Mouse (Mus musculus) intestine, embryonic 14.5 days (tissue): ENCODE data around the gene Ly75. TPM values are rescaled to one million over a fixed set of nuclear protein-coding genes. Genes with fewer than 3 reads are reported as not detected.
A peak's percentile ranks its signal among the peaks of the same experiment; 100 is the strongest.

Source experiments
- ATAC-seq: fragments of 200-750 bp; cut with Nextera tagmentation; replicated peaks from 2 replicates; pipeline ENCODE4 v1.8.0; 2017; ENCODE audit warnings: low read depth, moderate number of reproducible peaks, moderate TSS enrichment, moderate library complexity; ENCODE audit not compliant: low FRiP score, low TSS enrichment
- DNase-seq: peaks from one replicate; pipeline ENCODE4 v3.0.0-alpha.2; 2018; ENCODE audit warnings: low spot score
- H3K27ac ChIP-seq: fragments of 300-500 bp; sonication (generic); 2 replicates; pipeline ENCODE4 v1.5.1; 2014; ENCODE audit warnings: low read depth, mild to moderate bottlenecking, control low read depth
- H3K27me3 ChIP-seq: fragments of 300-500 bp; sonication (generic); replicated peaks from 2 replicates; pipeline ENCODE4 v1.6.1; 2014; ENCODE audit warnings: low read length, control low read depth; ENCODE audit not compliant: control insufficient read depth, insufficient read depth
- H3K36me3 ChIP-seq: fragments of 300-500 bp; sonication (generic); 2 replicates; pipeline ENCODE4 v1.6.1; 2014; ENCODE audit warnings: low read length, control low read depth; ENCODE audit not compliant: control insufficient read depth, insufficient read depth
- H3K4me1 ChIP-seq: fragments of 300-500 bp; sonication (generic); replicated peaks from 2 replicates; pipeline ENCODE4 v1.6.1; 2014; ENCODE audit warnings: low read length, control low read depth, mixed read lengths; ENCODE audit not compliant: control insufficient read depth, insufficient read depth
- H3K4me2 ChIP-seq: fragments of 300-500 bp; sonication (generic); 2 replicates; pipeline ENCODE4 v1.6.1; 2014; ENCODE audit warnings: low read length
- H3K4me3 ChIP-seq: fragments of 300-500 bp; sonication (generic); 2 replicates; pipeline ENCODE4 v1.5.1; 2014; ENCODE audit warnings: low read depth, low read length, control low read depth, mixed read lengths
- H3K9ac ChIP-seq: fragments of 300-500 bp; sonication (generic); 2 replicates; pipeline ENCODE4 v1.6.1; 2014; ENCODE audit warnings: mild to moderate bottlenecking, low read length
- H3K9me3 ChIP-seq: fragments of 300-500 bp; sonication (generic); 2 replicates; pipeline ENCODE4 v1.6.1; 2016; ENCODE audit warnings: low read length, control low read depth; ENCODE audit not compliant: control insufficient read depth
- WGBS: fragments of 180-500 bp; shearing (Covaris S2); extraction: QIAGEN DNeasy Blood & Tissue Kit; methylation state at CpG from one replicate; pipeline ENCODE4 v1.1.7; 2014; 5-methylcytosine and 5-hydroxymethylcytosine counted together
- polyA plus RNA-seq: library from polyadenylated mRNA; unstranded; fragments of >200 nt; fragmentation: Nextera tagmentation; extraction: Ambion mirVana; gene quantifications from 2 replicates; pipeline ENCODE4 v1.2.1, GENCODE M21; 2014

Gene Ly75
- polyA plus RNA-seq, 1 experiment from 2014 or later = 1.6 TPM

- Histone ChIP-seq H3K27me3 (no peaks in the 10 kb centered on the region), H3K9ac (no peak overlapping the region), H3K4me1 (no peaks in the 10 kb centered on the region; the same call in 1 of the 2 replicates), H3K4me3 (no peak overlapping the region), H3K9me3 (no peaks in the 10 kb centered on the region), H3K27ac (no peak overlapping the region), H3K36me3 (no peaks in the 10 kb centered on the region), H3K4me2 (no peak overlapping the region)
- WGBS = 47% methylated on average over 7 of the region's 7 CpGs
- DNase-seq (no peak), ATAC-seq (no peak)
Measured at GRCm38 (mm10) chr2:60384083-60384762, 1.1 kb upstream of the Ly75 start.

DNA sequence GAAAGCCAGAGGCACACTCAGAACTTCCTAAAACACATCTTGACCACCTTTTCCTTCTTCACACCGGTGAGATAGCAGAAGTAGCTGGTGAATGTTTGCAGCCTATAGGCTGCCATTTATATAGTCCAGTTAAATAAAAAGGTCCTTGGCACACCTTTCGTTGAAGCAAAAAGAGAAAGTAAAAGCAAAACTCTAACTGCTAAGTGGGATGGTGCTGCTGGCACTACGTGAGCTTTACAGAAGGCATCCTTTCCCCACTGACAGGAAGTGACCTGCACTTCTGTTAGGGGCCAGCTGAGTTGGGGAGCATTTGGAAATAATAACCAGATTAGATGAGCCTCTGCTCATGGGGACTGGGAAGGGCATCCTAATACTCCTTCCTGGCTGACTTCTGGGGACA is 757 bp downstream of the Ly75 start:
- no peak for ATAC-seq
- no peaks in the 10 kb centered on the region for H3K27me3 ChIP-seq
- peak overlapping the region; percentile 88 for H3K4me2 ChIP-seq
- no peak overlapping the region for H3K27ac ChIP-seq
- H3K36me3 ChIP-seq = no peaks in the 10 kb centered on the region
- peak overlapping the region; percentile 54 for H3K4me3 ChIP-seq
- 68% methylated on average over 3 of the region's 3 CpGs for WGBS
- no peaks in the 10 kb centered on the region for H3K9me3 ChIP-seq
- DNase-seq = no peak
- H3K4me1 ChIP-seq = no peaks in the 10 kb centered on the region; the same call in 1 of the 2 replicates
- H3K9ac ChIP-seq = no peak overlapping the region

DNA sequence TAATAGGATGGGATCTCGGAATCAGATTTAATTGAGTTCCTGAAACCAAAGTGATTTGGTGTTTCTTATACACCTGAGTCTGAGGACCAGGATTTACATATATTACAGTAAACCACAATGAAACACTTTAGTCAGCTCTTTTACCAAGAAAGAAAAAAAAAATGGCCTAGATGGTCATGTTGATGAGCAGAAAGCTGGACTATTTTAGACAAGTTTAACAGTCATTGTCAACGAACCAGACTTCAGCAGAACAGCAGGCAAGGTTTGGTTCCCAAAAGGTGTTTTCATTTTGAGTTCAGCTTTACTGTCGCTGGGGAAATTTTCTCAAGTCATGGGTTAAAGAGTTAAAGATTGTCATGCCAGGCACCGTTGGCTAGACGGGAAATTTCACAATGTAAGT is 5.8 kb downstream of the Ly75 start:
- DNase-seq (no peak), ATAC-seq (no peak)
- no peaks in the 10 kb centered on the region for H3K9me3 ChIP-seq
- WGBS = 82% methylated on average over 5 of the region's 5 CpGs
- no peak overlapping the region for H3K9ac ChIP-seq
- H3K36me3 ChIP-seq = no peaks in the 10 kb centered on the region
- no peak overlapping the region for H3K27ac ChIP-seq
- no peak overlapping the region for H3K4me2 ChIP-seq
- H3K4me3 ChIP-seq = no peak overlapping the region
- H3K27me3 ChIP-seq = no peaks in the 10 kb centered on the region
- no peaks in the 10 kb centered on the region for H3K4me1 ChIP-seq

GRCm38 (mm10) chr2:60375608-60376107 is 7.4 kb downstream of the Ly75 start:
- Histone ChIP-seq H3K9ac (no peak overlapping the region), H3K4me2 (no peak overlapping the region), H3K27me3 (no peaks in the 10 kb centered on the region), H3K4me3 (no peak overlapping the region), H3K36me3 (no peaks in the 10 kb centered on the region), H3K4me1 (no peaks in the 10 kb centered on the region), H3K27ac (no peak overlapping the region), H3K9me3 (no peaks in the 10 kb centered on the region)
- DNase-seq (no peak), ATAC-seq (no peak)
- WGBS = 90% methylated on average over 15 of the region's 15 CpGs

- Histone ChIP-seq H3K36me3 (no peaks in the 10 kb centered on the region), H3K9me3 (no peaks in the 10 kb centered on the region), H3K4me3 (no peak overlapping the region), H3K4me1 (no peaks in the 10 kb centered on the region), H3K9ac (no peak overlapping the region), H3K27me3 (no peaks in the 10 kb centered on the region), H3K27ac (no peak overlapping the region), H3K4me2 (no peak overlapping the region)
- no peak for DNase-seq
- ATAC-seq = no peak
- 91% methylated on average over 8 of the region's 8 CpGs for WGBS
Measured at GRCm38 (mm10) chr2:60375126-60375525, 8.0 kb downstream of the Ly75 start.

DNA sequence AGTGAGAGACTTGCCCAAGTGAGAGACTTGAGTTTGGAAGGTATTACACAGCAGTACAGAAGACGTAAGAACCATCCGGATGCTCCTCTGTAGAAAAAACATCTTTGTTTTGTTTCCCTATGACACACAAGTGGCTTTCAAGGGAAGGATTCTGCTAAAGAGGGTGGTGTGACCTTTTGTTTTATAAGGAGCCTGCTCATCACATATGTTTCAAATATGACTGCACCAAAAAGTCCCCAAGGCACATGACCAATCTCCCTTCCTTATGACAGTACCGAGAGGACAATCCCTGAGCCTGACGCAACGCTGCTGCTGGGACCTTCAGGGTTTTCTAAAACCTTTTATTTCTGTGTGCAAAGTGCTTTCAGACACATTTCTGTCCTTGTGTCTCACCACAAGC is 12.9 kb downstream of the Ly75 start:
- H3K4me2 ChIP-seq = no peak overlapping the region
- H3K27me3 ChIP-seq = no peaks in the 10 kb centered on the region
- H3K4me1 ChIP-seq = no peaks in the 10 kb centered on the region
- 94% methylated on average over 5 of the region's 5 CpGs for WGBS
- no peaks in the 10 kb centered on the region for H3K36me3 ChIP-seq
- H3K9me3 ChIP-seq = no peaks in the 10 kb centered on the region
- ATAC-seq (no peak), DNase-seq (no peak)
- no peak overlapping the region for H3K9ac ChIP-seq
- no peak overlapping the region for H3K4me3 ChIP-seq
- no peak overlapping the region for H3K27ac ChIP-seq

GRCm38 (mm10) chr2:60369454-60369853 is 13.6 kb downstream of the Ly75 start:
- H3K27ac ChIP-seq = no peak overlapping the region
- 92% methylated on average over 4 of the region's 4 CpGs for WGBS
- H3K27me3 ChIP-seq = no peaks in the 10 kb centered on the region
- H3K9ac ChIP-seq = no peak overlapping the region
- no peak for DNase-seq
- H3K36me3 ChIP-seq = no peaks in the 10 kb centered on the region
- no peaks in the 10 kb centered on the region for H3K4me1 ChIP-seq
- ATAC-seq = no peak
- no peak overlapping the region for H3K4me3 ChIP-seq
- H3K4me2 ChIP-seq = no peak overlapping the region
- no peaks in the 10 kb centered on the region for H3K9me3 ChIP-seq

- Histone ChIP-seq H3K9ac (no peak overlapping the region), H3K4me2 (no peak overlapping the region), H3K4me1 (no peaks in the 10 kb centered on the region), H3K27me3 (no peaks in the 10 kb centered on the region), H3K4me3 (no peak overlapping the region), H3K36me3 (no peaks in the 10 kb centered on the region), H3K9me3 (no peaks in the 10 kb centered on the region), H3K27ac (no peak overlapping the region)
- ATAC-seq = no peak
- no peak for DNase-seq
- 75% methylated on average over 7 of the region's 7 CpGs for WGBS
Measured at GRCm38 (mm10) chr2:60367871-60368270, 15.2 kb downstream of the Ly75 start.

- ATAC-seq = no peak
- no peak overlapping the region for H3K4me3 ChIP-seq
- WGBS = 97% methylated on average over 2 of the region's 2 CpGs
Measured at GRCm38 (mm10) chr2:60367204-60367603, 15.9 kb downstream of the Ly75 start.

More at GRCm38 (mm10) chr2:60367204-60367603, 15.9 kb downstream of the Ly75 start:
- no peak for DNase-seq
- no peaks in the 10 kb centered on the region for H3K9me3 ChIP-seq
- H3K4me2 ChIP-seq = no peak overlapping the region
- no peak overlapping the region for H3K27ac ChIP-seq
- no peaks in the 10 kb centered on the region for H3K4me1 ChIP-seq
- no peak overlapping the region for H3K9ac ChIP-seq
- no peaks in the 10 kb centered on the region for H3K36me3 ChIP-seq
- H3K27me3 ChIP-seq = no peaks in the 10 kb centered on the region
